Mouse (Mus musculus) thymus, postnatal 36 days (tissue): ENCODE measurements at regions not wholly inside any gene's neighbourhood (a gene's known extent, or its start where the extent isn't known, plus 50 kb on each side); places are given as distances from the start of the nearest gene placed in this dataset.

Experiments used
- DNase-seq, 2 experiments: peaks; one replicate each; pipeline ENCODE4 v3.0.0; 2022; ENCODE audit warnings: mixed read lengths in 2 of 2

GRCm38 (mm10) chr13:105377038-105377437 is 66.4 kb upstream of the Htr1a start:
- DNase-seq: peak; percentile 62 to 67

- DNase-seq: no peak
Observed at GRCm38 (mm10) chr13:105378587-105378986, 64.9 kb upstream of the Htr1a start.

GRCm38 (mm10) chr13:105387016-105387772 is 56.2 kb upstream of the Htr1a start:
- DNase-seq: no peak
